Mouse (Mus musculus): Measurements from ENCODE around the gene Tigar. TPM values are rescaled to one million over a fixed set of nuclear protein-coding genes. Genes with fewer than 3 reads are reported as not detected.
A peak's percentile ranks its signal among the peaks of the same experiment; 100 is the strongest.

Tigar gene
- polyA plus RNA-seq (2012; rRNA removed) = 1.3 and 1.7 TPM in 2 replicates

DNA sequence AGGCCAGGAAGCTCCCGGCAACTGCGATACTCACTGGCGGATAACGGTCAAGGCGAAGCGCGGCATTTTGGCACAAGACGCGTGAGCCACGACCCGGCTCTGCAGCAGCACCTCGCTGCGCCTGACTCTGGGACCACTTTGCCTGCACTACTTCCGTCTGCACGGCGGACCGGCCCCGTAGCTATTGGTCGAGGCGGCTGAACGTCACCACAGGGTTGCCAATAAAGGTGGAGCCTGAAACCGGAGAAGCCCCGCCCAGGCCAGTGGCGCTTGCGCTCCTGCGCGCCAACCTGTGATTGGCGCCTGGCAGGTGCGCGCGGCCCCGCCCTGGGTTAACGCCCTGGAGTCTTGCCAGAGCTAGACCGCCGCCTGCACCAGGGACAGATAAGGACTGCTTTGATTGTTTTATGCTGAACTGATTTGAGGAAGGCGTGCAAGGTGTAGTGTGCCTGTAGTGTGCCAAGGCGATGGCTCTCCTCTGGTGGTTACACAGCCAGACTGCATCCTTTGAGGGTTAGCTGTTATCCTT is at the start of gene Tigar:
Tigar (minus strand) TSS at position 156 of the 529 bp plus-strand sequence.
- H3K4me1 ChIP-seq (ENCODE audit: control insufficient read depth, insufficient read depth, insufficient read length, low read length) = peaks cover 3% of the 10 kb centered on the region; the same call in 1 of the 2 replicates
- H3K36me3 ChIP-seq (ENCODE audit: control insufficient read depth, insufficient read depth, low read length) = no peaks in the 10 kb centered on the region
- no peak for TF ChIP-seq CTCF (IDR thresholded peaks at IDR 0.05; ENCODE audit: extremely low read depth, insufficient read length, insufficient replicate concordance, low read depth, low read length)
- peak; percentile 88 for TF ChIP-seq POLR2A (IDR thresholded peaks at IDR 0.05; ENCODE audit: low read depth, low read length)
- H3K27me3 ChIP-seq (ENCODE audit: control insufficient read depth, insufficient read depth, low read length) = no peaks in the 10 kb centered on the region
- H3K27ac ChIP-seq (ENCODE audit: insufficient read depth, low read depth, low read length) = peak within 1 kb of the TSS; percentile 54
- WGBS = under 1% methylated on average over 37 of the region's 37 CpGs
- H3K4me3 ChIP-seq (ENCODE audit: low read depth, low read length) = peak within 1 kb of the TSS; percentile 87

DNA sequence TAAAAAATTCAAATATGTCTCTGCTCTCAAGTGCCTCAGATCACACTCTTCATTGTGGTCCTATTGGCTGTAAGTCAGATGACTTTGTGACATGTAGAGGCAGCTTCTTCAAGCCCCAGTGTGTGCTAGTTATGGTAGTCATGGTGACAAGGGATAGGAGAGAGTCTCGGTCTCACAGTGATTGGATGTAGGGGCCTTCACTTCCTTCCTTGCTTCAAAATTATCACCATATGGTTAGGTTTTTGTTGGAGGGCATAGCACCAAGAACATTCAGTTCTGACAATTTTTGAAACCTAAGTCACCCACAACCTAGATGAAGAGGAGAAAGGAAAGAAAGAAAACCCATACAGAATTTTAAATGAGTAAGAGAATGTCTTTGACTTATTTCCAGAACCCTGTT is 48.0 kb upstream of the Tigar start:
- no peak overlapping the region for H3K27ac ChIP-seq (ENCODE audit: insufficient read depth, low read depth, low read length)
- H3K27me3 ChIP-seq (ENCODE audit: control insufficient read depth, insufficient read depth, low read length) = peaks cover 37% of the 10 kb centered on the region
- H3K4me3 ChIP-seq (ENCODE audit: low read depth, low read length) = no peak overlapping the region
- TF ChIP-seq CTCF (IDR thresholded peaks at IDR 0.05; ENCODE audit: extremely low read depth, insufficient read length, insufficient replicate concordance, low read depth, low read length) = no peak
- TF ChIP-seq POLR2A (IDR thresholded peaks at IDR 0.05; ENCODE audit: low read depth, low read length) = no peak
- WGBS = 70% methylated on average over 1 of the region's 1 CpGs
- no peaks in the 10 kb centered on the region for H3K36me3 ChIP-seq (ENCODE audit: control insufficient read depth, insufficient read depth, low read length)
- H3K4me1 ChIP-seq (ENCODE audit: control insufficient read depth, insufficient read depth, insufficient read length, low read length) = peaks cover 17% of the 10 kb centered on the region; the same call in 1 of the 2 replicates

DNA sequence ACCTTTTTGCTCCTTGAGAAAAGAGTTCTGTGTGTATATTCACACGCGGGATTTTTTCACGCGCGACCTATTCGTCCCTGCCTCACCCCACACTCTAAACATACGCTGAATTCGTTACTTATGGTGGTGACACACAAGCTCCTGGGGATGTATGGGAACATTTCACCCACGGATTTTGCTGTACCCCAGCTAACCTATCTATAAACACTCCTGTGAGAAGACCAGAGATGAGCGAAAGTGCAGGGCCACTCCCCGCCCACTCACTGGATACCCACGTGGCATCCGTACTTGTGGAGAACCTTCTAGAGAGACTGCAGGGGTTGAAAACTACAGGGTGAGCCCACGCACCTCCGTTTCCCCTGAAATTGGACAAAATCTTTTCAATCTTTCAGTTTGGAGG is 46.1 kb upstream of the Tigar start:
- TF ChIP-seq CTCF (IDR thresholded peaks at IDR 0.05; ENCODE audit: extremely low read depth, insufficient read length, insufficient replicate concordance, low read depth, low read length) (no peak), POLR2A (IDR thresholded peaks at IDR 0.05; ENCODE audit: low read depth, low read length) (no peak)
- WGBS = 3% methylated on average over 15 of the region's 15 CpGs
- Histone ChIP-seq H3K27ac (ENCODE audit: insufficient read depth, low read depth, low read length) (no peak overlapping the region), H3K4me3 (ENCODE audit: low read depth, low read length) (peak overlapping the region; percentile 56), H3K27me3 (ENCODE audit: control insufficient read depth, insufficient read depth, low read length) (peaks cover 39% of the 10 kb centered on the region), H3K36me3 (ENCODE audit: control insufficient read depth, insufficient read depth, low read length) (no peaks in the 10 kb centered on the region), H3K4me1 (ENCODE audit: control insufficient read depth, insufficient read depth, insufficient read length, low read length) (peaks cover 26% of the 10 kb centered on the region)

DNA sequence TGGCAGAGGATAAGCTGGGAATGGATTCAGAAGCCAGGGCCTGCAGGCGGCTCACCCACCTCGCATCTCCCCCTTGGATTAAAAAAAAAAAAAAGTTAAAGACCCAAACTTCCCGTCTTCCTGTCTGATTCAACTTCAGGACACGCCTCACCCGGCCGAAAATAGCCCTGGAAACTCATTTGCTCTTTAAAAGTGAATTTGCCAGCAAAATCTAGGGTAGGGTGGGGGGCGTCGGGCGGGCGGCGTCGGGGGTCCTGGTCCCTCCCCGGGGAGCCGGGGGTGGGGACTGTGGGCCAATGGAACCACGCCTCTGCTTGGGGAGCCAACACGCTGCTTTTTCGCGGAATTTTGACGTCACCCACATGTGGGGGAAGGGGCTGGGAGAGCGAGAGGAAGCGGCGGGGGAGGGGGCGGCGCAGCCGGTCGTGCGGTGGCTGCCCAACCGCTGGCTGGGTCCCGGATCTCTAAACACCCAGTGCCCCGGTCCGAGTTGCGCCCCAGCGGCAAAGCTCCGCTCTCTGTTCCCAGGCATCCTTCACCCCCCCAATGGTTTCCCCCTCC is 45.4 kb upstream of the Tigar start:
- TF ChIP-seq POLR2A (IDR thresholded peaks at IDR 0.05; ENCODE audit: low read depth, low read length) = no peak
- no peak for TF ChIP-seq CTCF (IDR thresholded peaks at IDR 0.05; ENCODE audit: extremely low read depth, insufficient read length, insufficient replicate concordance, low read depth, low read length)
- Histone ChIP-seq H3K4me1 (ENCODE audit: control insufficient read depth, insufficient read depth, insufficient read length, low read length) (peaks cover 26% of the 10 kb centered on the region), H3K36me3 (ENCODE audit: control insufficient read depth, insufficient read depth, low read length) (no peaks in the 10 kb centered on the region), H3K27me3 (ENCODE audit: control insufficient read depth, insufficient read depth, low read length) (peaks cover 39% of the 10 kb centered on the region), H3K4me3 (ENCODE audit: low read depth, low read length) (peak overlapping the region; percentile 56), H3K27ac (ENCODE audit: insufficient read depth, low read depth, low read length) (peak overlapping the region; percentile 12; the same call in 1 of the 2 replicates)
- 2% methylated on average over 34 of the region's 34 CpGs for WGBS

DNA sequence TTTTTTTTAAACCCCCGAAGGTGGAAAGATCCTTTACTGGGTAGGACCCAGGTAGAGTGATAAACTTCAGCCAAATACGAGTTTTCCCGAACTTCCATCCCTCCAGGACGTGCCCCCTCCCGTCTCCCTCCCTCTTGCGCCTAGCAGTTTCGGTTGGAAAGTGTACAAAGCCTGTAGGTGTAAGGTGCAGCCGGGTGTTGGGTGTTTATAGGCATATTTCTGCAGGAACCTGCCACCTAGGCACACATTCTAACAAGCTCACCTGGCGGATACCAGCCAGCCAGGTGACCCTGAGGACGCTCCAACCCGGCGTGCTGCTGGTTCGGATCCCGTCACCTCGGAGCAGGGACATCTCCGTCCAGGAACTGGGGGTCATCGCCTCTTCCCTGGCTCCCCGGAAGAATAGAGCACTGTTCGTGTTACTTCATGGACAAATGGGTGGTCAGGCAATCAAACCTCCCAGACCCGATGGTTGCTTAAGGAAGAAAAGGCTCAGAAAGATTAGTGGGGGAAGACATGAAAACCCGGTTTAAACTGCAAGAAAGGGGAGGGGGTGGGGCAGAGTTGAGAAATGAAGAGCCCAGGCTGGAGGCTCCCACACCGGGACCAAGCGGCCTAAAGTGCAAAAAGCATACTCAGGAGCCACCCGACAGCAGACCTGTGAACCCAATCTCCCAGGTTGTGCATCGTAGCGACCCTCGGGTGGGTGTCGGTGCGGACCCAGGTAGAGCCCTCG is 44.8 kb upstream of the Tigar start:
- WGBS = 2% methylated on average over 30 of the region's 30 CpGs
- Histone ChIP-seq H3K4me3 (ENCODE audit: low read depth, low read length) (peak overlapping the region; percentile 56), H3K27ac (ENCODE audit: insufficient read depth, low read depth, low read length) (peak overlapping the region; percentile 12; the same call in 1 of the 2 replicates), H3K36me3 (ENCODE audit: control insufficient read depth, insufficient read depth, low read length) (no peaks in the 10 kb centered on the region), H3K4me1 (ENCODE audit: control insufficient read depth, insufficient read depth, insufficient read length, low read length) (peaks cover 26% of the 10 kb centered on the region), H3K27me3 (ENCODE audit: control insufficient read depth, insufficient read depth, low read length) (peaks cover 39% of the 10 kb centered on the region)
- TF ChIP-seq POLR2A (IDR thresholded peaks at IDR 0.05; ENCODE audit: low read depth, low read length) = no peak
- no peak for TF ChIP-seq CTCF (IDR thresholded peaks at IDR 0.05; ENCODE audit: extremely low read depth, insufficient read length, insufficient replicate concordance, low read depth, low read length)

DNA sequence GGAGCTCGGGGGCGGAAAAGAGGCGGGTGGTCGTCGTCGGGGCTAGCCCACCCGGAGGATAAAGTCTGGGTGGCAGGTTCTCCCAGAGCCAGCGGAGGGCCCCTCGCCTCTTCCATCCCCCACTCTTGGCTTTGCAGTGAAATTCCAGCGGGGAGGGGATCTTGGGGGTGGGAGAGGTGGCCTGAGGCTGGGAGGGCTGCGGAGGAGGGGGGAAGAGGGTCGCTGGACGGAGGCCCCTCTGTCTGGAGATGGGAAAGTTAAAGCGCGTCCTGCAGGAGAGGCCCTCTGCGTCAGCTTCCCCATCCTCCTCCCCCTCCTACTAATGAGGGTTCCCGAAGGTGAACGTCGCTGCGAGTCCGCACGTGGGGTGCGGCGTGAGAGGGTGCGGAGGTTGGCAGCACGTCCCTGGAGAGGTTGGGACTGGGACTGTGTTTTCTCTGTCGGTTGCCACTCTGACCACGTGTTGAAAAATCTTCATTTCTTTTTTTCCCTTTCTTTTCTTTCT is 44.0 kb upstream of the Tigar start:
- TF ChIP-seq POLR2A (IDR thresholded peaks at IDR 0.05; ENCODE audit: low read depth, low read length) (0 out of 2 replicates have a peak, but pooled peaks have one; percentile 13), CTCF (IDR thresholded peaks at IDR 0.05; ENCODE audit: extremely low read depth, insufficient read length, insufficient replicate concordance, low read depth, low read length) (no peak)
- H3K36me3 ChIP-seq (ENCODE audit: control insufficient read depth, insufficient read depth, low read length) = no peaks in the 10 kb centered on the region; the same call in 1 of the 2 replicates
- under 1% methylated on average over 28 of the region's 28 CpGs for WGBS
- peaks cover 26% of the 10 kb centered on the region for H3K4me1 ChIP-seq (ENCODE audit: control insufficient read depth, insufficient read depth, insufficient read length, low read length)
- peaks cover 38% of the 10 kb centered on the region for H3K27me3 ChIP-seq (ENCODE audit: control insufficient read depth, insufficient read depth, low read length)
- no peak overlapping the region for H3K27ac ChIP-seq (ENCODE audit: insufficient read depth, low read depth, low read length)
- peak overlapping the region; percentile 56 for H3K4me3 ChIP-seq (ENCODE audit: low read depth, low read length)

Measured in small intestine, adult 2 months (tissue).